Mouse (Mus musculus) hindbrain, embryonic 11.5 days (tissue): ENCODE measurements around the gene Dbi. TPM values are rescaled to one million over a fixed set of nuclear protein-coding genes. Genes with fewer than 3 reads are reported as not detected.

ENCODE experiments used
- ATAC-seq: fragments of 200-750 bp; cut with Nextera tagmentation; 2 replicates; pipeline ENCODE4 v1.8.0; 2017; ENCODE audit warnings: mild to moderate bottlenecking, moderate TSS enrichment, moderate library complexity; ENCODE audit not compliant: low FRiP score
- DNase-seq: peaks from one replicate; pipeline ENCODE4 v3.0.0-alpha.2; 2015; ENCODE audit warnings: low spot score
- H3K27ac ChIP-seq: fragments of 300-500 bp; sonication (generic); 2 replicates; pipeline ENCODE4 v1.5.1; 2014; ENCODE audit warnings: mild to moderate bottlenecking, low read depth, low read length
- H3K27me3 ChIP-seq: fragments of 300-500 bp; sonication (generic); 2 replicates; pipeline ENCODE4 v1.6.1; 2014; ENCODE audit warnings: mild to moderate bottlenecking, low read length, moderate library complexity, mixed read lengths; ENCODE audit not compliant: control insufficient read depth, insufficient read depth
- H3K36me3 ChIP-seq: fragments of 300-500 bp; sonication (generic); 2 replicates; pipeline ENCODE4 v1.6.1; 2014; ENCODE audit warnings: mild to moderate bottlenecking, low read length, moderate library complexity, mixed read lengths; ENCODE audit not compliant: control insufficient read depth, insufficient read depth
- H3K4me1 ChIP-seq: fragments of 300-500 bp; sonication (generic); replicated peaks from 2 replicates; pipeline ENCODE4 v1.6.1; 2014; ENCODE audit warnings: low read length, mixed read lengths; ENCODE audit not compliant: control insufficient read depth, insufficient read depth
- H3K4me2 ChIP-seq: fragments of 300-500 bp; sonication (generic); replicated peaks from 2 replicates; pipeline ENCODE4 v1.6.1; 2014; ENCODE audit warnings: mild to moderate bottlenecking, low read depth, low read length
- H3K4me3 ChIP-seq: fragments of 300-500 bp; sonication (generic); 2 replicates; pipeline ENCODE4 v1.5.1; 2014; ENCODE audit warnings: low read depth, low read length
- H3K9ac ChIP-seq: fragments of 300-500 bp; sonication (generic); 2 replicates; pipeline ENCODE4 v1.6.1; 2014; ENCODE audit warnings: low read depth, low read length
- H3K9me3 ChIP-seq: fragments of 300-500 bp; sonication (generic); 2 replicates; pipeline ENCODE4 v1.6.1; 2016; ENCODE audit warnings: low read length; ENCODE audit not compliant: control insufficient read depth
- WGBS: fragments of 180-500 bp; shearing (Covaris S2); extraction: QIAGEN DNeasy Blood & Tissue Kit; methylation state at CpG from one replicate; pipeline ENCODE4 v1.1.7; 2014; 5-methylcytosine and 5-hydroxymethylcytosine counted together
- polyA plus RNA-seq: library from polyadenylated mRNA; unstranded; fragments of >200 nt; fragmentation: Nextera tagmentation; extraction: Ambion mirVana; gene quantifications from 2 replicates; pipeline ENCODE4 v1.2.1, GENCODE M21; 2014

Gene Dbi
- polyA plus RNA-seq, 1 experiment from 2014 or later = 642 TPM

GRCm38 (mm10) chr1:120126318-120126717, 5.4 kb upstream of the Dbi start:
- H3K4me2 ChIP-seq = no peak overlapping the region
- no peaks in the 10 kb centered on the region for H3K9me3 ChIP-seq
- H3K27me3 ChIP-seq = no peaks in the 10 kb centered on the region
- no peaks in the 10 kb centered on the region for H3K36me3 ChIP-seq
- no peak overlapping the region for H3K9ac ChIP-seq
- H3K27ac ChIP-seq = no peak overlapping the region
- no peak overlapping the region for H3K4me3 ChIP-seq
- no peak for ATAC-seq
- 77% methylated on average over 9 of the region's 9 CpGs for WGBS
- H3K4me1 ChIP-seq = no peaks in the 10 kb centered on the region
- DNase-seq = no peak

GRCm38 (mm10) chr1:120125471-120125870, 4.6 kb upstream of the Dbi start:
- no peak overlapping the region for H3K4me3 ChIP-seq
- no peaks in the 10 kb centered on the region for H3K4me1 ChIP-seq
- no peak overlapping the region for H3K4me2 ChIP-seq
- no peak overlapping the region for H3K9ac ChIP-seq
- no peaks in the 10 kb centered on the region for H3K36me3 ChIP-seq
- WGBS = 87% methylated on average over 6 of the region's 6 CpGs
- no peak for DNase-seq
- ATAC-seq = no peak
- no peaks in the 10 kb centered on the region for H3K9me3 ChIP-seq
- H3K27me3 ChIP-seq = no peaks in the 10 kb centered on the region
- H3K27ac ChIP-seq = no peak overlapping the region

GRCm38 (mm10) chr1:120124839-120125238, 4.0 kb upstream of the Dbi start:
- Histone ChIP-seq H3K4me1 (peaks cover 3% of the 10 kb centered on the region; the same call in 1 of the 2 replicates), H3K27ac (no peak overlapping the region), H3K4me2 (no peak overlapping the region), H3K9me3 (no peaks in the 10 kb centered on the region), H3K27me3 (no peaks in the 10 kb centered on the region), H3K36me3 (no peaks in the 10 kb centered on the region), H3K9ac (no peak overlapping the region), H3K4me3 (no peak overlapping the region)
- 93% methylated on average over 4 of the region's 4 CpGs for WGBS
- DNase-seq (no peak), ATAC-seq (no peak)

GRCm38 (mm10) chr1:120122634-120123383, 1.9 kb upstream of the Dbi start:
- Histone ChIP-seq H3K9ac (no peak overlapping the region), H3K27me3 (no peaks in the 10 kb centered on the region), H3K9me3 (no peaks in the 10 kb centered on the region), H3K4me2 (no peak overlapping the region), H3K4me1 (peaks cover 5% of the 10 kb centered on the region; the same call in 1 of the 2 replicates), H3K36me3 (no peaks in the 10 kb centered on the region), H3K4me3 (no peak overlapping the region), H3K27ac (no peak overlapping the region)
- 94% methylated on average over 8 of the region's 8 CpGs for WGBS
- DNase-seq = no peak
- ATAC-seq = no peak

- 88% methylated on average over 9 of the region's 9 CpGs for WGBS
- no peak for ATAC-seq
These were observed 1.2 kb upstream of the Dbi start for GRCm38 (mm10) chr1:120121930-120122530.

GRCm38 (mm10) chr1:120120141-120120968, 523 bp downstream of the Dbi start:
- Histone ChIP-seq H3K4me2 (peak overlapping the region; percentile 47), H3K4me3 (peak overlapping the region; percentile 52), H3K9me3 (no peaks in the 10 kb centered on the region), H3K36me3 (peaks cover 4% of the 10 kb centered on the region), H3K27me3 (no peaks in the 10 kb centered on the region), H3K27ac (peak overlapping the region; percentile 67), H3K9ac (peak overlapping the region; percentile 55), H3K4me1 (peaks cover 5% of the 10 kb centered on the region; the same call in 1 of the 2 replicates)
- DNase-seq (peak; percentile 45), ATAC-seq (peak; percentile 58)
- 7% methylated on average over 24 of the region's 24 CpGs for WGBS

More at GRCm38 (mm10) chr1:120121930-120122530, 1.2 kb upstream of the Dbi start:
- peak overlapping the region; percentile 52 for H3K4me3 ChIP-seq
- peaks cover 5% of the 10 kb centered on the region; the same call in 1 of the 2 replicates for H3K4me1 ChIP-seq
- no peaks in the 10 kb centered on the region for H3K9me3 ChIP-seq
- no peak overlapping the region for H3K27ac ChIP-seq
- H3K4me2 ChIP-seq = peak overlapping the region; percentile 55
- peak overlapping the region; percentile 65 for H3K9ac ChIP-seq
- no peaks in the 10 kb centered on the region for H3K27me3 ChIP-seq
- no peak for DNase-seq
- no peaks in the 10 kb centered on the region for H3K36me3 ChIP-seq

GRCm38 (mm10) chr1:120119389-120119788, 1.5 kb downstream of the Dbi start:
- WGBS = 90% methylated on average over 4 of the region's 4 CpGs
- ATAC-seq = no peak
- Histone ChIP-seq H3K4me1 (peaks cover 5% of the 10 kb centered on the region; the same call in 1 of the 2 replicates), H3K9ac (no peak overlapping the region), H3K4me2 (no peak overlapping the region), H3K9me3 (0 out of 2 replicates have a peak, but pooled peaks cover 2% of the 10 kb centered on the region), H3K27me3 (no peaks in the 10 kb centered on the region), H3K36me3 (peaks cover 13% of the 10 kb centered on the region), H3K4me3 (peak overlapping the region; percentile 52; the same call in 1 of the 2 replicates), H3K27ac (no peak overlapping the region)
- no peak for DNase-seq

- Histone ChIP-seq H3K27ac (no peak overlapping the region), H3K27me3 (no peaks in the 10 kb centered on the region), H3K4me1 (peaks cover 5% of the 10 kb centered on the region; the same call in 1 of the 2 replicates), H3K9me3 (0 out of 2 replicates have a peak, but pooled peaks cover 4% of the 10 kb centered on the region), H3K4me3 (no peak overlapping the region), H3K36me3 (peaks cover 16% of the 10 kb centered on the region), H3K4me2 (no peak overlapping the region), H3K9ac (no peak overlapping the region)
- DNase-seq (no peak), ATAC-seq (no peak)
- WGBS = 88% methylated on average over 2 of the region's 2 CpGs
These were observed 2.0 kb downstream of the Dbi start for GRCm38 (mm10) chr1:120118854-120119253.
